In the genomic region with DNA sequence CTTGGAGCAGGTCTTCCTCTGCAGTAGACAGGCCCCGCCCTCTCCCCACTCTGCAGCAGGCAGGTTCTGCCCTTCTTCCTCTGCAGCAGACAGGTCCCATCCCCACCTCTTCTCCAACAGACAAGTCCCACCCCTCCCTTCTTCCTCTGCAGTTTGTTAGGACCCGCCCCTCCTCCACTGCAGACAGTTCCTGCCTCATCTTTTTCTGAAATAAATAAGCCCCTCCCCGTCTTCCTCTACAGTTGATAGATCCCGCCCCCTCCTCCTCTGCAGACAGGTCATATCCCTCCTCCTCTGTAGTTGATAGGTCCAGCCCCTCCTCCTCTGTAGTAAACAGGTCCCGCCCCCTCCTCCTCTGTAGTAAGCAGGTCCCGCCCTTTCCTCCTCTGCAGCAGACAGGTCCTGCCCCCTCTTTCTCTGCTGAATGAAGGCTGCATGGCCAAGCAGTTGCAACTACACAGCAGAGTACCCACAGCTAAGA, we compare ENCODE assay signal across 8 mouse cellular contexts.
DNase-seq lines count a peak whose midpoint lies in the region; ATAC-seq and TF ChIP-seq lines count a peak whose summit lies in the region.

No protein-coding gene starts in this region.

- H3K4me1 ChIP-seq in lung, embryonic 15.5 days = peaks cover 11% of the 10 kb centered on the region; the same call in 1 of the 2 replicates
- peaks cover 6% of the 10 kb centered on the region for H3K4me1 ChIP-seq in lung, adult 2 months (ENCODE audit: control insufficient read depth, insufficient read depth, low read length)
- H3K4me1 ChIP-seq in neural tube, embryonic 13.5 days (replicated peaks) = 0 out of 2 replicates have a peak, but pooled peaks cover 9% of the 10 kb centered on the region

- H3K4me3 ChIP-seq in lung, embryonic 15.5 days = no peak overlapping the region
- H3K4me3 ChIP-seq in lung, adult 2 months (replicated peaks; ENCODE audit: extremely low read depth, low read depth, low read length) = no peak overlapping the region
- no peak overlapping the region for H3K4me3 ChIP-seq in neural tube, embryonic 13.5 days

- WGBS in lung, embryonic 15.5 days = 42% methylated on average over 6 of the region's 6 CpGs
- 48% methylated on average over 6 of the region's 6 CpGs for WGBS in lung, adult 2 months
- WGBS in neural tube, embryonic 13.5 days = 25% methylated on average over 6 of the region's 6 CpGs

- H3K27me3 ChIP-seq in lung, embryonic 15.5 days = no peaks in the 10 kb centered on the region
- no peaks in the 10 kb centered on the region for H3K27me3 ChIP-seq in neural tube, embryonic 13.5 days

- no peak for TF ChIP-seq CTCF in lung, adult 2 months (IDR thresholded peaks at IDR 0.05; ENCODE audit: insufficient read depth, low read length)

- no peaks in the 10 kb centered on the region for H3K36me3 ChIP-seq in lung, embryonic 15.5 days
- no peaks in the 10 kb centered on the region for H3K36me3 ChIP-seq in neural tube, embryonic 13.5 days

- intact Hi-C loops in left cerebral cortex, postnatal 25 days (cut with DNase I) = no loop called here

- H3K9ac ChIP-seq in lung, embryonic 15.5 days = no peak overlapping the region
- H3K9ac ChIP-seq in neural tube, embryonic 13.5 days = no peak overlapping the region

- H3K9me3 ChIP-seq in lung, embryonic 15.5 days = no peaks in the 10 kb centered on the region
- H3K9me3 ChIP-seq in neural tube, embryonic 13.5 days = no peaks in the 10 kb centered on the region

- H3K27ac ChIP-seq in lung, embryonic 15.5 days = 0 out of 2 replicates have a peak overlapping the region, but pooled peaks have one; percentile 29
- H3K27ac ChIP-seq in neural tube, embryonic 13.5 days (replicated peaks) = no peak overlapping the region

- no peak for DNase-seq in lung, adult 2 months
- peak; percentile 80 for DNase-seq in liver
- DNase-seq in cerebellum, adult 8-10 months = no peak
- DNase-seq in left cerebral cortex, postnatal 25 days (ENCODE audit: low spot score in 2 of 2) = no peak
- no peak for DNase-seq in ovary, postnatal 10 days (ENCODE audit: low spot score)

- ATAC-seq in lung, embryonic 15.5 days (ENCODE audit: borderline replicate concordance, extremely low read depth, low FRiP score, low TSS enrichment) = peak; percentile 83
- 0 out of 2 replicates have a peak, but pooled peaks have one; percentile 39 for ATAC-seq in erythroid progenitor cell, adult 5-6 weeks (replicated peaks; ENCODE audit: low FRiP score, poor library complexity, severe bottlenecking)
- ATAC-seq in neural tube, embryonic 13.5 days (ENCODE audit: low read depth) = peak; percentile 78

- TF ChIP-seq POLR2A in lung, adult 2 months (IDR thresholded peaks at IDR 0.05; ENCODE audit: borderline replicate concordance, extremely low read depth, low read depth, low read length) = no peak

- H3K4me2 ChIP-seq in lung, embryonic 15.5 days = no peak overlapping the region
- no peak overlapping the region for H3K4me2 ChIP-seq in neural tube, embryonic 13.5 days
